Mouse (Mus musculus): ENCODE results near the gene Gcn1l1. TPM values are rescaled to one million over a fixed set of nuclear protein-coding genes. Genes with fewer than 3 reads are reported as not detected.

Gcn1l1 gene
- total and polyA plus RNA-seq, 3 experiments: 88.2 to 123 (median 93.8) TPM

- no peaks in the 10 kb centered on the region for H3K9me3 ChIP-seq (replicated peaks; ENCODE audit: insufficient read depth, low read length)
- no peaks in the 10 kb centered on the region for H3K27me3 ChIP-seq (ENCODE audit: control insufficient read depth in 1 of 2, insufficient read depth in 2 of 2, low read length in 2 of 2)
- peak overlapping the region; percentile 60 for H3K9ac ChIP-seq (ENCODE audit: control insufficient read depth, low read depth, low read length, poor library complexity, severe bottlenecking)
- H3K36me3 ChIP-seq (ENCODE audit: control insufficient read depth in 1 of 2, insufficient read depth in 2 of 2, low read length in 2 of 2): no peaks in the 10 kb centered on the region; a peak in 1 of 4 replicates
- DNase-seq (ENCODE audit: low read depth, low spot score): peak; percentile 85
- H3K4me1 ChIP-seq (ENCODE audit: control insufficient read depth in 1 of 2, insufficient read depth in 2 of 2, low read length in 2 of 2): no peaks in the 10 kb centered on the region
- peak overlapping the region; percentile 60 to 78 for H3K4me3 ChIP-seq (ENCODE audit: control insufficient read depth in 1 of 2, insufficient read depth in 1 of 2, low read depth in 2 of 2, low read length in 2 of 2)
- peaks cover 2% of the 10 kb centered on the region; the same call in 1 of the 2 replicates for H3K79me2 ChIP-seq (ENCODE audit: control insufficient read depth, insufficient read depth, low read length, poor library complexity)
- peak overlapping the region; percentile 75 for H3K27ac ChIP-seq (ENCODE audit: control insufficient read depth, low read depth, low read length)
- no peak for TF ChIP-seq POLR2AphosphoS5 (IDR thresholded peaks at IDR 0.05; ENCODE audit: borderline replicate concordance, low read depth, low read length)
- no peak for TF ChIP-seq KAT2A (conservative IDR thresholded peaks at IDR 0.05; ENCODE audit: low read depth, low read length)
- TF ChIP-seq NELFE (IDR thresholded peaks at IDR 0.05; ENCODE audit: low read depth, low read length): no peak; the same call in none of the 2 replicates
- no peak for TF ChIP-seq ETS1 (IDR thresholded peaks at IDR 0.05; ENCODE audit: low read depth, low read length)
- no peak for TF ChIP-seq ZMIZ1 (IDR thresholded peaks at IDR 0.05; ENCODE audit: low read depth, low read length)
- TF ChIP-seq MXI1 (IDR thresholded peaks at IDR 0.05; ENCODE audit: low read depth, low read length): peak; percentile 74
- TF ChIP-seq ZC3H11A (IDR thresholded peaks at IDR 0.05; ENCODE audit: low read depth, low read length): no peak
- TF ChIP-seq TBP (IDR thresholded peaks at IDR 0.05; ENCODE audit: low read depth, low read length): no peak
- TF ChIP-seq BHLHE40 (IDR thresholded peaks at IDR 0.05; ENCODE audit: borderline replicate concordance, low read depth, low read length): no peak
- no peak for TF ChIP-seq USF2 (IDR thresholded peaks at IDR 0.05; ENCODE audit: borderline replicate concordance in 1 of 2, insufficient read depth in 1 of 2, low read depth in 1 of 2, low read length in 2 of 2)
- TF ChIP-seq JUND (IDR thresholded peaks at IDR 0.05; ENCODE audit: low read depth, low read length): no peak
- no peak for TF ChIP-seq E2F4 (IDR thresholded peaks at IDR 0.05; ENCODE audit: borderline replicate concordance, low read depth, low read length)
- no peak for TF ChIP-seq USF1 (IDR thresholded peaks at IDR 0.05; ENCODE audit: low read depth, low read length)
- TF ChIP-seq UBTF (IDR thresholded peaks at IDR 0.05; ENCODE audit: borderline replicate concordance, insufficient read depth, low read depth, low read length): no peak
- TF ChIP-seq POLR2A (IDR thresholded peaks at IDR 0.05; ENCODE audit: control insufficient read depth in 1 of 2, insufficient read depth in 1 of 2, low read depth in 1 of 2, low read length in 2 of 2, poor library complexity in 1 of 2): peak in 1 of 2 experiments; percentile 38; a peak in 1 of 4 replicates
- 0 out of 4 replicates have a peak, but pooled peaks of 1 of the 2 experiments have one; percentile 9 for TF ChIP-seq EP300 (IDR thresholded peaks at IDR 0.05; ENCODE audit: low read depth in 1 of 2, low read length in 2 of 2)
- TF ChIP-seq CHD2 (IDR thresholded peaks at IDR 0.05; ENCODE audit: low read length): no peak
- TF ChIP-seq MYC (IDR thresholded peaks at IDR 0.05; ENCODE audit: low read depth, low read length): peak; percentile 61
- no peak for TF ChIP-seq MAFK (IDR thresholded peaks at IDR 0.05; ENCODE audit: borderline replicate concordance, low read depth, low read length)
- no peak for TF ChIP-seq TAL1 (IDR thresholded peaks at IDR 0.05; ENCODE audit: low read length)
- TF ChIP-seq ELF1 (IDR thresholded peaks at IDR 0.05; ENCODE audit: low read depth, low read length): 0 out of 2 replicates have a peak, but pooled peaks have one; percentile 14
- TF ChIP-seq MAZ (IDR thresholded peaks at IDR 0.05; ENCODE audit: low read depth, low read length): no peak
- no peak for TF ChIP-seq NRF1 (IDR thresholded peaks at IDR 0.05; ENCODE audit: insufficient read depth, low read depth, low read length, poor library complexity, severe bottlenecking)
- TF ChIP-seq HCFC1 (IDR thresholded peaks at IDR 0.05; ENCODE audit: low read depth, low read length): no peak
- no peak for TF ChIP-seq CHD1 (IDR thresholded peaks at IDR 0.05; ENCODE audit: low read depth, low read length)
- peak; percentile 82 for TF ChIP-seq ZNF384 (IDR thresholded peaks at IDR 0.05; ENCODE audit: low read depth, low read length)
- TF ChIP-seq RAD21 (IDR thresholded peaks at IDR 0.05; ENCODE audit: low read depth, low read length): no peak
- no peak for TF ChIP-seq RCOR1 (IDR thresholded peaks at IDR 0.05; ENCODE audit: low read depth, low read length)
- peak; percentile 50; the same call in 1 of the 2 replicates for TF ChIP-seq MAX (IDR thresholded peaks at IDR 0.05; ENCODE audit: low read length)
- TF ChIP-seq CTCF (IDR thresholded peaks at IDR 0.05 in 2 of 3, conservative IDR thresholded peaks at IDR 0.05 in 1 of 3; ENCODE audit: control insufficient read depth in 1 of 3, insufficient read depth in 1 of 3, low read depth in 2 of 3, low read length in 3 of 3, poor library complexity in 1 of 3, severe bottlenecking in 1 of 3): no peak
- no peak for TF ChIP-seq ZKSCAN1 (IDR thresholded peaks at IDR 0.05; ENCODE audit: low read depth, low read length)
- TF ChIP-seq MYB (IDR thresholded peaks at IDR 0.05; ENCODE audit: low read depth, low read length): no peak
- TF ChIP-seq GATA1 (IDR thresholded peaks at IDR 0.05; ENCODE audit: low read depth, low read length): no peak
- no peak for TF ChIP-seq MEF2A (IDR thresholded peaks at IDR 0.05; ENCODE audit: extremely low read depth, insufficient replicate concordance, low read depth, low read length, poor library complexity, severe bottlenecking)
- TF ChIP-seq POLR2AphosphoS2 (IDR thresholded peaks at IDR 0.05; ENCODE audit: low read length): no peak
- TF ChIP-seq SMC3 (IDR thresholded peaks at IDR 0.05; ENCODE audit: low read depth, low read length): no peak
These were observed 48.8 kb upstream of the Gcn1l1 start for GRCm38 (mm10) chr5:115516081-115516907.
